Mouse (Mus musculus) cerebellum, postnatal 10 days (tissue): ENCODE data around the gene Pi4k2a.
A peak's percentile ranks its signal among the peaks of the same experiment; 100 is the strongest.

Source experiments
- DNase-seq, 2 experiments: peaks; one replicate each; pipeline ENCODE4 v3.0.0; 2021; ENCODE audit warnings: mixed read lengths in 2 of 2

Pi4k2a gene

DNA sequence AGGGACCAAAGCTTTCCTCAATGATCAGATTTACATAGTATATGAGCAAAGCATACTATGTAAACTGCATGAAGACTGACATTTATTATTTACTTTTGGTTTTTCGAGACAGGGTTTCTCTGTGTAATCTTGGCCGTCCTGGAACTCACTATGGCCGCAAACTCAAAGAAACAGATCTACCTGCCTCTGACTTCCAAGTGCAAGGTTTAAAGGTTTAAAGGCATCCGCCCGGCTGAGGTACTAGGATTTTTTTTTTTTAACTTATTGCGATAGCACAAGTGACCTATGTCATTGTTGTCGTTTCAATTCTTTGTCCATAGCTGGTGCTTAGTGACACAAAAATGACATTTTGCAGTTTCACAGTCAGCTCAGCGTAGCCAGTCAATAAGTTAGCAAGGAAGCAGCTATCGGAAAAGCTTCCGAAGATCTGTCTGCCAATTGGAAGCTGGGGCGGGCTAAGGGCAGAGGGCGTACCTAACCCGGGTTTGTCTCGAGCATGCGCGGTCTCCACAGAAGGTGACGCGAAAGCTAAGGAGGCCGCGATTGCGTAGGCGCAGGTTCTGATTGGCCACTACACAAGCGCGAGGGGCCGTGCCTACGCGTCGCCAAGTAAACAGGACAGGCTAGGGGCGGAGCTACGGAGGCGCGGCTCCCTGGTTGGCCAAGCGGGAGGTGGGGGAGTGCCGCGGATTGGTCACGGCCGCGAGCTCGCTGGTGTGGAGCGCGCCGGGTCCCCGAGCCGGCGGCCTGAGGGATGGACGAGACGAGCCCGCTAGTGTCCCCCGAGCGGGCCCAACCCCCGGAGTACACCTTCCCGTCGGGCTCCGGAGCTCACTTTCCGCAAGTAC is at the start of gene Pi4k2a:
Gene Pi4k2a (plus strand): TSS at position 723 of the 848 bp plus-strand sequence.
- peak; percentile 97 to 99 for DNase-seq

- no peak for DNase-seq
These were observed 46.3 kb upstream of the Pi4k2a start for GRCm38 (mm10) chr19:42043988-42044387.

DNA sequence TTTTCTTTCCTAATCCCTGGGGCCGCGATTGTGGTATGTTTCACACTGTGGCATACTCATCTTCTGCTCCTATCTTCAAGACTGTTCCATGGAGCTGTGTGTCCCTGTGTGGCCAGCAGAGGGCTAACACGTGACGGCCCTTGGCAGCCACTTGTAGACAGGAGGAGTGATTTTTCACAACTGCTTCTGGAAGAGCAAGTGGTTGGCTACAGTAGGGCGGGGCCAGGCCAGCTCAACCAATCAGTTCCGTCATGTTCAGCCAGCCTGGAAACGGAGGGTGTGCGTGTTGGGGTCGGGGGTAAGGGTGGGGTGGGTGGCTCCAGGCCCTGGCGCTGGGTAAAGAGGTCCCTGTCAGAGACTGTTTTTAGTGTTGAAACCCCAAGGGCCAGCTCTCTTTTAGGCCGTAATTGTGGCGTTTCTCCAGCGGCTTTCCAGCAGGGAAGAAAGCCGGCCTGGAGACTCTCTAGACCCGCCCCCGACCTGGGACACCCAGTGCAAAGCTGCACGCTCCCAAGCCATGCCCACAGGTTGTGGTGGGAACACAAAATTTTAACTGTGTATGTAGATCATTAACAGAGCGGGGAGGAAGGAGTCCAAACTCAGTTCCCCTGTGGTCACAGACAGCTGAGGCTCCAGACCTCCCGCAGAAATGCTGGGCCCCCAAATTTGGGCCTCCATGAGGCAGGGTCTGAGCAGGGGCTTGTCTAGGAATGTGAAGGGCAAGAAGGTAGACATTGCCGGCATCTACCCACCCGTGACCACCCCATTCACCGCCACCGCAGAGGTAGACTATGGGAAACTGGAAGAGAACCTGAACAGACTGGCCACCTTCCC is 44.8 kb upstream of the Pi4k2a start, which contains the start of gene Hoga1:
Gene Hoga1 (plus strand): TSS at position 342 of the 834 bp plus-strand sequence.
- peak; percentile 79 to 82 for DNase-seq

DNA sequence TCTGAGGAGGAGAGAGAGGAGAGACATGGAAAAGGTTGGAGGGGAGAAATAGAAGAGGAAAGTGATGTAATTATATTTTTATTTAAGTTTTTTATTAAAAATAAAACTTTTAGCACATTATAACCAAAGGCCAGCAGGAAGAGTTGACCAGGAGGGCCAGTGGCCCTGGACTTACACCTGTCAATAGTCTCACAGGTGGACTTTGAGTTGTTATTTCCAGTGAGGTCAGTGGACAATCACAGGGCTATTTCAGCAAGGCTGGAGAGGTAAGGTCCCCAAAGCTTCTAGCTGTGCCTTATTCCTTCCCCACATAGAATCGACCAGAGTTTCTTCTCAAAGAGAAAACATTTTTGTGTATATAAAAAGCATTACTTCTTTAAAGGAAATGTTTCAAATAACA is 40.0 kb upstream of the Pi4k2a start:
- DNase-seq = no peak

- no peak for DNase-seq
These were observed 38.9 kb upstream of the Pi4k2a start for GRCm38 (mm10) chr19:42051351-42051750.

GRCm38 (mm10) chr19:42051948-42052347 is 38.3 kb upstream of the Pi4k2a start, which contains the start of gene 4933411K16Rik:
TSS of gene 4933411K16Rik (plus strand) at chr19:42052248.
- DNase-seq = peak in 1 of 2 experiments; percentile 33

DNA sequence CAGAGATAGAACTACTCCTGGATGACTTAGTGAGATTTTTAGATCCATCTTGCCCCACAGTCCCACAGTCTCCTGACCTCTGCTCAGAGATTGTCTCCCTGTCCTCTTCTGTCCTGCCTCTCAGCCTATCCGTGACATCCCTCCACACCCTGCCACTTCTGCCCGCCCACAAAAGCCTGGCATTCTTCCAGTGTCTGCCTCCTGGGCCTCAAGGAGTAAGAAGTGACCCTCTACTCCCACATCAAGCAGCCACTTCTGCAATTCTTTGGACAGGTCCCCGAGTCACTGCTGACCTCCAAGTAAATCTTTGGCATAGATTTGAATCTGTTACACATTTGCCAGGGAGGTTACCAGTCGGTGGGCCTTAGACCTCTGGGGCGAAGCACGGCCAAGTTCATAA is 36.0 kb upstream of the Pi4k2a start:
- peak in 1 of 2 experiments; percentile 17 for DNase-seq

DNA sequence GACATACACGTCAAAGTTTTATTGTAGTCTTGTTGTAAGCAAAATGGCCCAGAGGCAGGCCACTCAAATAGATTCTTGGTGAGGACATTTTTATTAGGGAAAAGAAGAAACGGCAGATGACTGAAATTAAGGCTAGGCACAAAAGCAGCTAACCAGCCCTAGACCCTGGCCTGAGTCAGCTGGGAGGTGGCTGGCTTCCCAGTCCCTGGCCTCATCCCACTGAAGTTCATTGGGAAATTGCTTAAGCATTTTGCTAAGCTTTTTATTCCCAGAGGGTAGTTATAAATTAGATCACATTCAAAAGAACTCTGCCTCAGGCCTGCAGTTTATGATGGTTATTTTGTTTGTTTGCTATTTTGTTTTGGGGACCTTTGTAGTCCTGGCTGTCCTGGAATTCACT is 34.4 kb upstream of the Pi4k2a start:
- no peak for DNase-seq

DNA sequence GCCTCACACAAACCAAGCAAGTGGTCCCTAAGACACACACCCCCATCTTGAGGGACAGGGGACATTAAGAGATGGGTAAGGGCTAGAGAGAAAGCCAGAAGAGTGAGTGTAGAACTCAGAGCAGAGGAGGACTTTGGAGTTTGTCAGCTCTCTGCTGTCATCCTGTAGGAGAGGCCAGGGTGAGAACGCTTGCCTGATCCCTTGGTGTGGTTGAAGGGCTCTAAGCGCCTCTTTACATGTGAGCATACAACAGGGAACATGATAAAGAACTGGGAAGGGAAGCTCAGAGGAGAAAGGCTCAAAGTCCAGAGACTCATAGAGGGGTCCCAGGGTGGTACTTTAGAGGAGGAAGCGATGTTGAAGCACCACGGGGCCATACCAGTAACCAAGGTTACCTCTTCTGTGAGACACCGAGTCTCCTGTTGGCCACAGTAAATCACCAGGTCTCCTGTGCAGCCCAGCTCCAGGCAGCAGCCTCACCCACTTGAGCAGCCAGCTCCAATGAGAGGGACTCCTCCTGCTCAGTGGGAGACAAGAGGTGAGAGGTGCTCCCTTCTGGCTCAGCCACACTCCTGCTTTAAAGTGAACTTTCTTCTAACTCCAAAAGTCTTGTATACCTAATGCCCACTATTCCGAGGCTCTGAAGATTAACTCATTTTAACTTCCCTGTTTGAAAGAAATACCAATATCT is 33.4 kb upstream of the Pi4k2a start:
- DNase-seq = no peak

DNA sequence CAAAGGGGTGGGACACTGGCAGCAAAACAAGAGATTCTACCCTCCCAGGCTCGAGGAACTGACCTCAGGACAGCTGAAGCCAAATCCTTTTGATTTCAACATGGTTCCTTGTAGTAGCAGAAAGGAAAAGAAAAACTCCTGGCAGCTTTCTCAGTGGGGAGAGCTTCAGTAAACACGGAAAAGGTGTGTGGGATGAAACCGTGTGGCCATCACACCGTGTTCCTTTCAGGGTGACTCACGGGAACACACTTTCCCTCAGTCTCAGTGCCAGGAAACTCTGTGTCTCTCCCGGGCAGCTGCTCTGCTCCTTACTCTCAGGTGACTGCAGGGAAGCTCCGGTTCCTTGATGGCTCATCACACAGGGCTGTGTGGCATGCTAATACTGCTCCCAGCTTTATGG is 31.8 kb upstream of the Pi4k2a start:
- DNase-seq = no peak

- DNase-seq = no peak
These were observed 28.8 kb upstream of the Pi4k2a start for GRCm38 (mm10) chr19:42061443-42061842.

- peak in 1 of 2 experiments; percentile 20 for DNase-seq
These were observed 21.6 kb upstream of the Pi4k2a start for GRCm38 (mm10) chr19:42068441-42069240.

- DNase-seq = peak; percentile 57 to 66
These were observed 21.1 kb upstream of the Pi4k2a start for GRCm38 (mm10) chr19:42069241-42069525.

DNA sequence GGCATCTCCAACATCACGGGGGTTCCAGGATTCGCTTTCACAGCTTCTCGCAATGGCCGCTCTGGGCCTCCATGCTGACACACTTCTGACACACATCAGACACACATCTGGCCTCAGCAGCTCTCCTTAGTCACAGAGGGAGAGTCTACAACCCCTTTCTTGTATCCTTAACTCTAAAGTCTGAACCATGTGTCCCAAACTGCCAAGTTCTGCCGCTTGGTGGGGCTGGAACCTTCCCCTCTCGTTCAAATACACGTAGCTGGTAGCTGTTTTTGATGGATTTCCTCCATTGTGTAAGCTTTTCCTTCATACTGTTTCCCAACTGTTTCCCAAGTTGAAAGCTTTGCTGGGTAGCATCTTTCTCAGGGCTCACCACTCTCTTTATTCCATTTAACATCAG is 19.0 kb upstream of the Pi4k2a start:
- no peak for DNase-seq

DNA sequence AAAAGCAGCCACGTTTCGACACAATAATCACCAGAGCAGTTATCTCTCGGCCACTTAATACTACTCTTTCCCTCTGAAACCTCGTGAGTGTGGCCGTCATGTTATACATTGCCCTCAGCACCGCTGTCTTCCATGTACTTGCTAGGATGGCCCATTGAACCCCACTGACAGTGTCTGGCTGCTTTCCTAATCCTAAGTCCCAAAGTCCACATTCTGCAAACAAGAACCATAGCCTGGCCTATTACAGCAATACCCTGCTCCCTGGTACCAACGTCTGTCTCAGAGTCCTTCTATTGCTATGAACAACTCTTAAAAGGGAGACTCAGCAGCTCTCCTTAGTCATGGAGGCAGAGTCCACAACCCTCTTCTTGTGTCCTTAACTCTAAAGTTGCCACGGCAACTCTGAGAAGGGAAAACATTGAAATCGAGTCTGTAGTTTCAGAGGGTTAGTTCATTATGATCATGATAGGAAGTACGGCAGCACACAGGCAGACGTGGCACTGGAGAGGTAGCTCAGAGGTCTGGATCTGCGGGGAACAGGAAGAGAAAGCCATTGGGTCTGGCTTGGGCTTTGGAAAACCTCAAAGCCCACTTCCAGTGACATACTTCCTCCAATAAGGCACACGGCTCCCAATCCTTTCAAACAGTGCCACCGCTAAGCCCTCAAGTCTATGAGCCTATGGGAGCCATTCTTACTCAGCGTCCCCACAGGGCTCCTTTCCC is 18.2 kb upstream of the Pi4k2a start:
- DNase-seq = no peak

DNA sequence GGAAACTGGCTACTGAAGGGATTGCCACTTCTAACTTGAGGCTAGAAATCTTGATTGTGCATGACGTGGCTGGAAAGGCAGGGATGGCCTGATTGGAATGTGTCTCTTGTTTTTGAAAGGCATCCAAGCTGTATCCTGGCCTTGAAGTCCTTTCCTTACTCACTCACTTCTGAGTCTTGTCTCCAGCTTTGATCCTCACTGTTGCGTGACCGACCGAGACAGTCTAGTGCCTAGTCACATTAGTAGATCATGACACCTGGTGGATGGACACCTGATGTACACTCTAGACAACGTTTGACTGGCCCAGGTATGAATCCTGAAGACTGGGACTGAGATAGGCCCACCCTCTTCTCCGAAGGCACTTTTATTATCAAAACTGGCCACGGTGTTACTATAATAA is 17.5 kb upstream of the Pi4k2a start:
- peak; percentile 18 to 42 for DNase-seq

GRCm38 (mm10) chr19:42075051-42075450 is 15.2 kb upstream of the Pi4k2a start:
- no peak for DNase-seq

DNA sequence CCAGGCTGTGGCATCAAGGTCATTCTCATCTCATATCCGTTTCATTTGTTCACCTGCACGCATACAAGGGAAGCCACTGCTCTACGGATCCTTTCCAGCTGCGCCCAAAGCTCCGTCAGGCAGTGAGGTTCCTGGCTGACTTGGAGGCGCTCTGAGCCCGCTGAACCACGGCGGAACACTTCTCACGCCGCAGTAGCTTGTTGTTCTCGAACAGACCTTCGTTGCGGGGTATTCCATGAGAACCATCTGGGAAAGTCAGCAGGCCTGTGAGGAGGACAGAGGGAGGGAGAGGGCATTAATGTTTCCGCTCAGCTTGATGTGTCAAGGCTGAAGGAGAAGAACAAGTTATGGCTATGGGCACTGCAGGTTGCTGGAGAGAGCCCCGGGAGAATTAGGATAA is 14.3 kb upstream of the Pi4k2a start:
- DNase-seq = peak in 1 of 2 experiments; percentile 11

- DNase-seq = no peak
These were observed 11.7 kb upstream of the Pi4k2a start for GRCm38 (mm10) chr19:42078566-42078965.

GRCm38 (mm10) chr19:42079006-42079405 is 11.3 kb upstream of the Pi4k2a start:
- no peak for DNase-seq

DNA sequence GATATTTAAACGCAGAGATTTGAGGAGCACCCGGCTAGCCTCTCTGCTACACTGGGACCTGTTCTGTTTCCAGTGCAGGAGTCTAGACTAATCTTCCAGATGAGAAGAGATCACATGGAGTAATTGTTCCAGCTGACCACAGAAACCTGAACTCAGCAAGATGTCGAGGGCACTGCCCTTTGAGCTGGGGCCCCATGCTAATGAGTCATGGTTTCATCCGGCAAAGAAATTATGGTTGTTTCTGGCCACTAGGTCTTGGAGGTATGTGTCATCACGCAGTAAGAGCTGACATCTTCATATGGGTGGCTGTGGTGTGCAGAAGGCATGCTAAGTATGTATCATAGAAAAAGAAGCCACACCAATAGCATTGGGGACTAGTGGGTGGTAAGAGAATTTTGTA is 10.3 kb upstream of the Pi4k2a start:
- no peak for DNase-seq

- DNase-seq = no peak
These were observed 9.8 kb upstream of the Pi4k2a start for GRCm38 (mm10) chr19:42080469-42080868.
